Mouse (Mus musculus) T-helper 1 cell (primary cell): Measurements from ENCODE around the gene 4933434E20Rik.

Experiments
- in situ Hi-C: fragments of 300-600 bp; cut with MboI, MseI; formaldehyde crosslinking; loops from one replicate; pipeline ENCODE4 v1.15.1; 2025; ENCODE audit warnings: high pct_unique_total_duplicates

The 4933434E20Rik gene

GRCm38 (mm10) chr3:90080498-90080863, 29.0 kb downstream of the 4933434E20Rik start:
- in situ Hi-C loops: no loop called here

- in situ Hi-C loops: no loop called here
Measured at GRCm38 (mm10) chr3:90081365-90082240, 30.2 kb downstream of the 4933434E20Rik start.

DNA sequence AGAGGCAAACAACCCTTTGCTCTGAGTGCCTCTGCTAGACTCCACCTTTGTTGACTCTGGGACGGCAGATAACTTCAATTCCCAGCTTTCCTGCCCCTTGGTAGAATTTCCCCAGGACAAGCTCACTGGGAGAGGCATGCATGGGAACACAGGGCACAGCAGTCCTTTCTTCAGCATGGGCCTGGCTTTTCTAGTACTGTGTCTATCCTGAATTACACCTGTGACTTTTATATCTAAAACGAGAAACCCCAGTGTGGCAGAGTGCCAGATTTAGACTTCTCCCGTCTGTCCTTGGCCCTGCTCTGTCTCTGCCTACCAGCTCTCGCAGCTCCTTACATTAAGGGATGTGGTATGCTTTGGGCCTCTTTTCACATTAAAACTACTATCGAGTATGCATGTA, 31.6 kb downstream of the 4933434E20Rik start:
- in situ Hi-C loops: no loop called here

DNA sequence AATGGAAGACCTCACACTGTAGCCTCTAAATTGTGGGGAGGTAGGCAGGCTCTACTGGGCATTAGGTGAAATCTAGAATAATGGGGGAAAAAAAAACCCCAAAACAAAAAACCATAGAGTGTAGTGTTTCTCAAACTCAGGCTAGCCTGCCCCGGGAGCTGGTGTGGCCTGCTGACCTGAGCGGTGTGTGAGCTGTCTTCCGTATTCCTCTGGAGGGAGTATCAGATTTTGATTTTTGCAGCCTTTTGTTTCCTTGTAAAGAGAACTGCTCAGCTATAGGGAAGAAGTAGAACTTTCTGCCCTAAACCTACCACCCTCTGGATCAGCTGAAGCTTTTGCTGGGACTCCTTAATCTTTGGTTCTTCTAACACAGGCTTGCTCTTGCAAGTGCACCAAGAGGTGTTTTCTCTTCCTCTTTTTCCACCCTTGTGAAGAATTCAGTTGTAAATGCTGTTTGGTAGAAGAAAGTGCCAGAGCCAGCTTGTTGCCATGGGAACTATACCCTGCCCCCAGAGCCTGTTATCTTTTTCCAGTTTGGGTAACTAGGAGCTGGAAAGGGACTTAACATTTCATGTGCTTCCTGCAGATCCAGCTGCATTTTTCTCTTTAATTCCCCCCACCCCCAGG, 32.4 kb downstream of the 4933434E20Rik start:
- in situ Hi-C loops: no loop called here

- in situ Hi-C loops: no loop called here
Measured at GRCm38 (mm10) chr3:90084790-90085189, 33.4 kb downstream of the 4933434E20Rik start.

DNA sequence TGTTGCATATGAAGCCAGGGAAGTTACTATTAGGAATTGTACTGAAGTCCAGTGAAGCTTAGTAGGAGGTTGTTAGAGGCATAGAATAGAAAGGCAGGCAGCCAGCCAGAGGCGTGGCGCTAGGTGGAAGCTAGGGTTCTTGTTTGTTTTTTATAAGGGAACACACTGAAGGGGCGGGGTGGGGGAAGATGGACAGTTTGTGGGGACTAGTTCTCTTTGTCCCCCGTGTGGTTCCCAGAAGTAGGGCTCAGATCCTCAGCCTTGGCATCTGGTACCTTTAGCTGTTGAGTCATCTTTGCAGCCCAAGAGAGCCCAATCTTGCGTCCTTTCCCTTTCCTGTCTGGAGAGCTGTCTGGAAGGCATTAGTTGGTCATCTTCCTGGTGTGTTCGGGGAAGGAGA, 33.8 kb downstream of the 4933434E20Rik start:
- in situ Hi-C loops: no loop called here

DNA sequence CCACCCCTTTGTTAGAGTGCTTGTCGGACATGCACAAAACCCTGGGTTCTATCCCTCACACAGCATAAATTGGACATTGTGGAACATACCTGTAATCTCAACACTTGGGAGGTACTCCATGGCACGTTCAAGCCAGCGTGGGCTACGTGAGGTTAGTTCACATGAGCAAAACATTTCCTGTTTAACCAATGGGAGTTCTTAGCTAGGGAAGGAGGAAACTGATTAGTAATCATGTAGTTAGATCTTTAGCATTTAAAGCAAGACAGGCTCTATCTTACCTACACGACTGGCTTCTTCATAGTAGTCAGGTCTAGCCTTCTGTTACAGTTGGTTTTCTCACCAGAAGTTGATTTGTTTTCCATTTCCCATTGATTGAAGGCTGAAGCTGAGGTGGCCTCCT, 34.6 kb downstream of the 4933434E20Rik start:
- in situ Hi-C loops: no loop called here

DNA sequence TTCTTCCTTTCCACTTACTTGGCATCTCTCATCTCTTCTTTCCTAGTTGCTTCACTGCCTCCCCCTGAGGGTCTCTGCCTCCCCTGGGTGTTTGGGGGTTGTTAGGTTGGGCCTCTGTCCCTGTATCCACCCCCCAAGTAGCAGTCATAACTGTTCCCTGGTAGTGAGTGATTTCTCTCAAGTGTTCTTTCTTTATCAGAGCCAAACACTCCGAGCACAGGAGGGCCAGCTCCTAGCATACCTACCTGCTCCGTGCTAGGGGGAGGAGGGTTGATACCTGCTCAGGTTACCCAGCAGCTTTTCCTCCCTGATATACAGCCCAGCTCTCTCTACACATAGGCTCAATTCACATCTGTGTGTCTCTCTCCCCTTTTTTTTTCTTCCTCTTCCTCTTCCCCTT, 37.2 kb downstream of the 4933434E20Rik start:
- in situ Hi-C loops: no loop called here

- in situ Hi-C loops: no loop called here
Measured at GRCm38 (mm10) chr3:90090892-90091291, 39.5 kb downstream of the 4933434E20Rik start.

DNA sequence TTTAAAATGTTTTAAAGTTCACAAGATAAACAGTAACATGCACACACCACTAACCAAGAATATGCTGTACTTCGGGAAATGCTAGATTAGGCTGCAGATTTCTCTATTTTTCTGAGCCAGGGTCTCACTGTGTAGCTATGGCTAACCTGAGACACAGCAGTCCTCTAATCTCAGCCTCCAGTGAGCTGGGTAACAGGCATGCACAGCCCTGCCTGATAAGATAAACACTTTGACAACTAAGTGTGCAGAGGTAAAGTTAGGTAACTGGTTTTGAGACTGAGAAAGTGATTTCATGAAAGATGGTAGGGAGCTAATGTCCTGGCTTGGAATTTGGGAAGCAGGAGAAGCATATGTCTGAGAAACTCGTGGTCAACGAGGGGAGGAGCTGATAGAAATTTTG, 43.0 kb downstream of the 4933434E20Rik start:
- in situ Hi-C loops: no loop called here

DNA sequence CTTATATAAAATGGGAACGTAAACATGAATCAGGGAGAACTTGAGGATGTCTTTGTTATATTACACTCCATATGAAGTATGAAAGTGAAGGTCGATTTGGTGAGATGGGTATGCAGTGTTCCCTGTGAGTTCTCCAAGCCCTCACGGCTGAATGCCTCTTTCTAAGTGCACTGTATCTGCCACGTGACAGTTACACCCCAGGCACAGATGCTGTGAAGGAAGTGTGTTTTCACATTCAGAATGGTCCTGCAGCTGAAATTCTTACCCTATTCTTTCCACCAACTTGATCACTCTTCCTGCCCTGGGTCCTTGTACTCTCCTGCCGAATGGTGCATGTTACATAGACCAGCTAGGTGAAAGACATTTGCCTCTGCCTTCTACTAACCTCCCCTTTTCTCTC, 46.5 kb downstream of the 4933434E20Rik start:
- in situ Hi-C loops: no loop called here

DNA sequence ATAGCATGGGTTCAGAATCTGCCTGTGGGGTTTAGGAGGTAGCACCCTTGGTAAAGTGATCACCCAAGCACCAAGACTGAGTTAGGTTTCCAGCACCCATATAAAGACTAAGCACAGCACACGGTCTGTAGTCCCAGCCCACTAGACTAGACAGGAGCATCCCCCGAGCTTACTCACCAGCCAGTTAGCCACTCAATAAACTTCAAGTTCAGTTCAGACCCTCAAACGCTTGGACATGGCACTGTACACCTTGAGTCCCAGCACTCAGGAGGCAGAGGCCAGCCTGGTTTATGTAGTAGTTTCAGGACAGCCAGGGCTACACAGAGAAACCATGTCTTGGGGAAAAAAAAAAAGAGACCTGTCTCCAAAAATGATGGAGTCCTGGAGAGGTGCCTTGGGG, 49.6 kb downstream of the 4933434E20Rik start:
- in situ Hi-C loops: no loop called here

DNA sequence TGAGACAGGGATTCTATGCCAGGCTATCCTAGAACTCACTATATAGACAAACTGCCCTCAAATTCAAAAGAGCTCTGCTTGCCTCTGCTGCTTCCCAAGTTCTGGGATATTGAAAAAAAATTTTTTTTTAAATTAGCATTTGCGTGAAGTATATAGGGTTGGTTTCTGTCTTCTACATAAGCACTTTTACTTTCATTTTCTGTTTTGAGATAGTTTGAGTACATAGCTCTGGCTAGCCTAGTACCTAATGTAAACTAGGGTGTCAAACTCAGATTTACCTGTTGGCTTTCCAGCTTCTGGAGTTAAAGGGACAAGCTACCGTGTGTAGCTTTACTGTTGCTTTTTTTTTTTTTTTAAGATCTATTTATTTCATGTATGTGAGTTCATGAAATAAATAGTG, 50.2 kb downstream of the 4933434E20Rik start:
- in situ Hi-C loops: no loop called here

GRCm38 (mm10) chr3:90102239-90102638, 50.8 kb downstream of the 4933434E20Rik start:
- in situ Hi-C loops: no loop called here

GRCm38 (mm10) chr3:90103176-90103575, 51.7 kb downstream of the 4933434E20Rik start:
- in situ Hi-C loops: no loop called here

DNA sequence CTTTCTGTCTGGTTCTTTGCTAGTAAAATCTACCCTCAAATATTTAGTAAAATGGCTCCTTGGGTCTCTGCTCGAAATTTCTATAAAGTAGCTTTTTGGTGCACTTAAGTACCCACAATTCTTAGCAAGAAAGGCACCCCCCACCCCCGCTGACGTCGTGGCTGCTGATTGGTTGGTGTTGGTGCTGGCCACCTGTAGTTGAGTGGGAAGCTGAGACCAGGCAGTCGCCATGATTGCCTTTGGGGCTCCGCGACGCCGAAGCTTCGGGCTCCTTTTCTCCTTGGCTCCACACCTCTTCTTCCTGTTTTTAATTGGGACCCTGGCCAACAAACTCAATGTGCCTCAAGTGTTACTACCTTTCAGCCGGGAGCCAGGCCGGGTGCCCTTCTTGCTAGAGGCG, 52.5 kb downstream of the 4933434E20Rik start, which contains the start of gene Nup210l:
Nup210l (plus strand) TSS at position 195 of the 400 bp plus-strand sequence.
- in situ Hi-C loops: no loop called here

DNA sequence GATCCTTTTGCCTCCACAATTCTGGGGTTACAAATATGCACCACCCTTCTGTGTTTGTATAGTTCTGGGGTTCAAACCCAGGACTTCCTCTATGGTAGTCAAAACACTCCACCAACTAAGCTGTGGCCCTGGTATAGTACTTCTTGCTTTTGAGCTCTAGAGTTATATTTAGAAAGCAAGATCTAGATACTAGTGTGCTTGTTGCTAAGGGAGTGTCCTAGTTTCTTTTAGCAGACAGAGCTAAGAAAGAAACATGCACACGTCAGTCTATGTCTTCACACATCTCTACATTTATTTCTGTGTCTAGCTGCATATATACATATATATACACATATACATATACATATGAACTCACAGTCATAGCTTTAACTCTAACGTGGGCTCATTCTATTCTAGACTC, 60.3 kb downstream of the 4933434E20Rik start:
- in situ Hi-C loops: no loop called here

DNA sequence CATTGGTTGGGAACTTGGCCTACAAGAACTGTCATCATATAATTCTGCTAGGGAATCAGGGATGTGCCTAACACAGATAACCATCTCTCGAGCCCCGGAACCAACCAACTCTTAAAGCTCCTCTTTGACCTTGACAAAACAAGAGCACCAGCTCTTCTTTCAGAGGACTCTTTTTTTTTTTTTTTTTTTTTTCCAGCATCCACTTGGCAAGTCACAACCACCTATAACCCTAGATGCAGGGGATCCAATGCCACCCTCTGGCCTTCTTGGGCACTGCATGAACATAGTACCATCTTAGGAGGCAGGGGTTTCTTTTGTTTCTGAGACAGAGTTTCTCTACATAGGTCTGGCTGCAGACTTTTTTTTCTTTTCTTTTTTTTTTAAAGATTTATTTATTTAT, 62.9 kb downstream of the 4933434E20Rik start:
- in situ Hi-C loops: no loop called here

GRCm38 (mm10) chr3:90115526-90115925, 64.1 kb downstream of the 4933434E20Rik start:
- in situ Hi-C loops: no loop called here
